Mouse (Mus musculus): ENCODE measurements at regions not wholly inside any gene's neighbourhood (a gene's known extent, or its start where the extent isn't known, plus 50 kb on each side); places are given as distances from the start of the nearest gene placed in this dataset.

DNA sequence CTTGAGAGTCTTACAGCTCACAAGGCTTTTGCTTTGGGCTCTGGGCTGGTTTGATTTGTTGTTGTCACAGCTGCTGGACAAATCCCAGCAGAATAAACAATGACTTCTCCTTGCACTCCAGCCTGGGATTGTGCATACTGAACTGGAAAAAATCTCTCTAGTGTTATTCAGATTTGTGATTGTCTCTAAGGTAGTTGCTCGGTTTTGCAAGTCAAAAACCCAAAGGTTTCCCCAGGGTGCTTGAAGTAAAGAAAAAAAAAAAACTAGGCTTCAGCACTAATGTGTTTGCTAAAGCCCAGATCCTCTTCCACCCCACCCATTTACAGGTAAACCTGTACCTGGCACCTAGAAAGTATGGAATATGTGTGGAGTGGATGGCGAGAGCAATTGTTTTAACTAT lies 149.5 kb upstream of the Spef2 start:
- Histone ChIP-seq H3K27ac (ENCODE audit: control insufficient read depth, low read depth, low read length) (no peak overlapping the region), H3K4me1 (ENCODE audit: control insufficient read depth in 1 of 2, insufficient read depth in 2 of 2, low read length in 2 of 2) (no peaks in the 10 kb centered on the region), H3K9ac (ENCODE audit: control insufficient read depth, low read depth, low read length, poor library complexity, severe bottlenecking) (no peak overlapping the region), H3K79me2 (ENCODE audit: control insufficient read depth, insufficient read depth, low read length, poor library complexity) (no peaks in the 10 kb centered on the region), H3K36me3 (ENCODE audit: control insufficient read depth in 1 of 2, insufficient read depth in 2 of 2, low read length in 2 of 2) (no peaks in the 10 kb centered on the region), H3K4me3 (ENCODE audit: control insufficient read depth in 1 of 2, insufficient read depth in 1 of 2, low read depth in 2 of 2, low read length in 2 of 2) (no peak overlapping the region), H3K9me3 (replicated peaks; ENCODE audit: insufficient read depth, low read length) (no peaks in the 10 kb centered on the region), H3K27me3 (ENCODE audit: control insufficient read depth in 1 of 2, insufficient read depth in 2 of 2, low read length in 2 of 2) (no peaks in the 10 kb centered on the region; a peak in 1 of 4 replicates)
- DNase-seq (ENCODE audit: low read depth, low spot score), result no peak
- no peak for TF ChIP-seq ELF1 (IDR thresholded peaks at IDR 0.05; ENCODE audit: low read depth, low read length)
- no peak for TF ChIP-seq USF2 (IDR thresholded peaks at IDR 0.05; ENCODE audit: borderline replicate concordance in 1 of 2, insufficient read depth in 1 of 2, low read depth in 1 of 2, low read length in 2 of 2)
- TF ChIP-seq CHD1 (IDR thresholded peaks at IDR 0.05; ENCODE audit: low read depth, low read length), result no peak
- TF ChIP-seq EP300 (IDR thresholded peaks at IDR 0.05; ENCODE audit: low read depth in 1 of 2, low read length in 2 of 2), result no peak
- no peak for TF ChIP-seq MEF2A (IDR thresholded peaks at IDR 0.05; ENCODE audit: extremely low read depth, insufficient replicate concordance, low read depth, low read length, poor library complexity, severe bottlenecking)
- TF ChIP-seq TBP (IDR thresholded peaks at IDR 0.05; ENCODE audit: low read depth, low read length), result no peak
- no peak for TF ChIP-seq NRF1 (IDR thresholded peaks at IDR 0.05; ENCODE audit: insufficient read depth, low read depth, low read length, poor library complexity, severe bottlenecking)
- TF ChIP-seq MAFK (IDR thresholded peaks at IDR 0.05; ENCODE audit: borderline replicate concordance, low read depth, low read length), result no peak
- TF ChIP-seq ETS1 (IDR thresholded peaks at IDR 0.05; ENCODE audit: low read depth, low read length), result no peak
- no peak for TF ChIP-seq KAT2A (conservative IDR thresholded peaks at IDR 0.05; ENCODE audit: low read depth, low read length)
- TF ChIP-seq HCFC1 (IDR thresholded peaks at IDR 0.05; ENCODE audit: low read depth, low read length), result no peak
- TF ChIP-seq USF1 (IDR thresholded peaks at IDR 0.05; ENCODE audit: low read depth, low read length), result no peak

DNA sequence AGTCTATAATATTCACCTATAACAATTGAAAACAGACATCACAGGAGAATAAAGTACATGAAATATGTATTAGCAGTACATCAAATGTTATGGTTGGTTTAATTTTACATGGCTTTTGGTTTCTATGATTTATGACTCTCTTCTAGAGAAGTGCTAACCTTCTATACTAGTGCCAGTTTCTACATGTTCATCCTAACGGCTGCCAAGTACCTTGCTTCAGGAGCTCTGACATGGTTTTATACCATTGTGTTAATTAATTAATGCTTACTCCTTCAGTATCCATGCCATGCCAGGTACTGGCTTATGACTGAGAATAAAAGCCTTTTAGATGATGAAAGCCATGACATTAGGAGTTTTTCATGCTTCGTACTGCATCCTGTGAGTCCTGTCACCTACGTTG lies 144.5 kb upstream of the Spef2 start:
- Histone ChIP-seq H3K79me2 (ENCODE audit: control insufficient read depth, insufficient read depth, low read length, poor library complexity) (no peaks in the 10 kb centered on the region), H3K4me1 (ENCODE audit: control insufficient read depth in 1 of 2, insufficient read depth in 2 of 2, low read length in 2 of 2) (no peaks in the 10 kb centered on the region), H3K4me3 (ENCODE audit: control insufficient read depth in 1 of 2, insufficient read depth in 1 of 2, low read depth in 2 of 2, low read length in 2 of 2) (no peak overlapping the region), H3K27ac (ENCODE audit: control insufficient read depth, low read depth, low read length) (no peak overlapping the region), H3K36me3 (ENCODE audit: control insufficient read depth in 1 of 2, insufficient read depth in 2 of 2, low read length in 2 of 2) (no peaks in the 10 kb centered on the region), H3K27me3 (ENCODE audit: control insufficient read depth in 1 of 2, insufficient read depth in 2 of 2, low read length in 2 of 2) (no peaks in the 10 kb centered on the region; a peak in 1 of 4 replicates), H3K9me3 (replicated peaks; ENCODE audit: insufficient read depth, low read length) (no peaks in the 10 kb centered on the region), H3K9ac (ENCODE audit: control insufficient read depth, low read depth, low read length, poor library complexity, severe bottlenecking) (no peak overlapping the region)
- no peak for TF ChIP-seq CHD1 (IDR thresholded peaks at IDR 0.05; ENCODE audit: low read depth, low read length)
- DNase-seq (ENCODE audit: low read depth, low spot score), result no peak

DNA sequence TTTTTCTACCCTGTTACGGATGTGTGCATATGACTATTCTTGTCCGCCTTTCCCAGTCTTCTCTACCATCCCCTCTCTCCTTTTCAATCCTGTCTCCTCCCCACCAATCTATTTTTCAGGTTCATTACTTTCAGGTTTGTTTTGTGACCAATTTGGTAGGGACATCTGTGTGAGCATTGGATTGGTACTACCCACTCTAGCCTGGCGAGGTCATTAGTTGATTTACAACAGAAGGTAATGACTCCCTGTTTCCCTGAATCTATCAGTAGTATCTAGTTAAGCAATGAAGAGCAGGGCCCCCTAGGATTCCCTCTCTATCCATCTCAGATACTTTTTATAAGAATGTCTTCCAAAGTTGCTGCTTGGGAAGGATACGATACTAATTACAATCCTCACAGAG lies 143.5 kb upstream of the Spef2 start:
- H3K9ac ChIP-seq (ENCODE audit: control insufficient read depth, low read depth, low read length, poor library complexity, severe bottlenecking), result no peak overlapping the region
- H3K27me3 ChIP-seq (ENCODE audit: control insufficient read depth in 1 of 2, insufficient read depth in 2 of 2, low read length in 2 of 2), result no peaks in the 10 kb centered on the region; a peak in 1 of 4 replicates
- no peak for TF ChIP-seq SIN3A (IDR thresholded peaks at IDR 0.05; ENCODE audit: low read length)
- TF ChIP-seq CTCF (IDR thresholded peaks at IDR 0.05 in 2 of 3, conservative IDR thresholded peaks at IDR 0.05 in 1 of 3; ENCODE audit: control insufficient read depth in 1 of 3, insufficient read depth in 1 of 3, low read depth in 2 of 3, low read length in 3 of 3, poor library complexity in 1 of 3, severe bottlenecking in 1 of 3), result no peak
- TF ChIP-seq NELFE (IDR thresholded peaks at IDR 0.05; ENCODE audit: low read depth, low read length), result no peak
- TF ChIP-seq POLR2A (IDR thresholded peaks at IDR 0.05; ENCODE audit: control insufficient read depth in 1 of 2, insufficient read depth in 1 of 2, low read depth in 1 of 2, low read length in 2 of 2, poor library complexity in 1 of 2), result no peak
- TF ChIP-seq MEF2A (IDR thresholded peaks at IDR 0.05; ENCODE audit: extremely low read depth, insufficient replicate concordance, low read depth, low read length, poor library complexity, severe bottlenecking), result no peak
- no peak for TF ChIP-seq MAX (IDR thresholded peaks at IDR 0.05; ENCODE audit: low read length)
- no peak for TF ChIP-seq CHD1 (IDR thresholded peaks at IDR 0.05; ENCODE audit: low read depth, low read length)
- no peak for TF ChIP-seq E2F4 (IDR thresholded peaks at IDR 0.05; ENCODE audit: borderline replicate concordance, low read depth, low read length)
- no peak for TF ChIP-seq TBP (IDR thresholded peaks at IDR 0.05; ENCODE audit: low read depth, low read length)
- TF ChIP-seq KAT2A (conservative IDR thresholded peaks at IDR 0.05; ENCODE audit: low read depth, low read length), result no peak
- H3K4me1 ChIP-seq (ENCODE audit: control insufficient read depth in 1 of 2, insufficient read depth in 2 of 2, low read length in 2 of 2), result no peaks in the 10 kb centered on the region
- no peak for DNase-seq (ENCODE audit: low read depth, low spot score)
- H3K4me3 ChIP-seq (ENCODE audit: control insufficient read depth in 1 of 2, insufficient read depth in 1 of 2, low read depth in 2 of 2, low read length in 2 of 2), result no peak overlapping the region
- no peaks in the 10 kb centered on the region for H3K9me3 ChIP-seq (replicated peaks; ENCODE audit: insufficient read depth, low read length)
- no peaks in the 10 kb centered on the region for H3K36me3 ChIP-seq (ENCODE audit: control insufficient read depth in 1 of 2, insufficient read depth in 2 of 2, low read length in 2 of 2)
- no peaks in the 10 kb centered on the region for H3K79me2 ChIP-seq (ENCODE audit: control insufficient read depth, insufficient read depth, low read length, poor library complexity)
- no peak overlapping the region for H3K27ac ChIP-seq (ENCODE audit: control insufficient read depth, low read depth, low read length)

Data from MEL (cell line).